Mouse (Mus musculus) cerebellum, postnatal 36 days (tissue): ENCODE data around the gene 9030612E09Rik.
A peak's percentile ranks its signal among the peaks of the same experiment; 100 is the strongest.

Experiments used
- DNase-seq, 2 experiments: peaks; one replicate each; pipeline ENCODE4 v3.0.0; 2021 to 2022; ENCODE audit warnings: mixed read lengths in 2 of 2

9030612E09Rik gene

GRCm38 (mm10) chr10:43211866-43212265 lies 37.4 kb downstream of the 9030612E09Rik start:
- DNase-seq = peak; percentile 5 to 28

- no peak for DNase-seq
Observed at GRCm38 (mm10) chr10:43217361-43217900, 42.9 kb downstream of the 9030612E09Rik start.

GRCm38 (mm10) chr10:43220479-43220878 lies 46.0 kb downstream of the 9030612E09Rik start:
- no peak for DNase-seq

GRCm38 (mm10) chr10:43220910-43221625 lies 46.6 kb downstream of the 9030612E09Rik start, which contains the start of gene Pdss2:
Pdss2 (plus strand) TSS chr10:43221486.
- peak; percentile 92 for DNase-seq

GRCm38 (mm10) chr10:43221659-43222058 lies 47.2 kb downstream of the 9030612E09Rik start:
- peak in 1 of 2 experiments; percentile 51 for DNase-seq

- DNase-seq = no peak
Observed at GRCm38 (mm10) chr10:43223391-43223790, 48.9 kb downstream of the 9030612E09Rik start.
